Mouse (Mus musculus) heart, embryonic 14.5 days (tissue): Measurements from ENCODE around the gene Olfr740. TPM values are rescaled to one million over a fixed set of nuclear protein-coding genes. Genes with fewer than 3 reads are reported as not detected.

Source experiments
- ATAC-seq: fragments of 200-750 bp; cut with Nextera tagmentation; 2 replicates; pipeline ENCODE4 v1.8.0; 2017; ENCODE audit warnings: low read depth, moderate TSS enrichment; ENCODE audit not compliant: insufficient number of reproducible peaks, insufficient read depth, low FRiP score
- H3K27ac ChIP-seq, 2 experiments: fragments of 200-500 bp in 1 of 2; fragments of 300-500 bp in 1 of 2; sonication (generic) in 1 of 2; replicated peaks in 1 of 2; 2 replicates each; pipeline ENCODE4 v1.5.1; 2012 to 2014; ENCODE audit warnings: low read depth in 2 of 2, low read length in 2 of 2, control low read depth in 1 of 2, mild to moderate bottlenecking in 1 of 2, mixed read lengths in 1 of 2; ENCODE audit not compliant: control insufficient read depth in 1 of 2, insufficient read depth in 1 of 2
- H3K27me3 ChIP-seq: fragments of 300-500 bp; sonication (generic); 2 replicates; pipeline ENCODE4 v1.6.1; 2014; ENCODE audit warnings: mild to moderate bottlenecking, low read length, control low read depth; ENCODE audit not compliant: control insufficient read depth, insufficient read depth
- H3K36me3 ChIP-seq: fragments of 300-500 bp; sonication (generic); 2 replicates; pipeline ENCODE4 v1.6.1; 2014; ENCODE audit warnings: mild to moderate bottlenecking, control low read depth, low read length, mixed read lengths; ENCODE audit not compliant: control insufficient read depth, insufficient read depth
- H3K4me1 ChIP-seq, 2 experiments: fragments of 200-500 bp in 1 of 2; fragments of 300-500 bp in 1 of 2; sonication (generic) in 1 of 2; 2 replicates each; pipeline ENCODE4 v1.6.1; 2012 to 2014; ENCODE audit warnings: low read length in 2 of 2, control low read depth in 1 of 2, mixed read lengths in 1 of 2; ENCODE audit not compliant: control insufficient read depth in 2 of 2, insufficient read depth in 2 of 2
- H3K4me2 ChIP-seq: fragments of 300-500 bp; sonication (generic); 2 replicates; pipeline ENCODE4 v1.6.1; 2014; ENCODE audit warnings: mild to moderate bottlenecking, low read length
- H3K4me3 ChIP-seq, 2 experiments: fragments of 200-500 bp in 1 of 2; fragments of 300-500 bp in 1 of 2; sonication (generic) in 1 of 2; 2 replicates each; pipeline ENCODE4 v1.5.1; 2012 to 2014; ENCODE audit warnings: low read length in 2 of 2, mild to moderate bottlenecking in 2 of 2, control low read depth in 1 of 2, low read depth in 1 of 2, moderate library complexity in 1 of 2; ENCODE audit not compliant: control insufficient read depth in 1 of 2, insufficient read depth in 1 of 2
- H3K9ac ChIP-seq: fragments of 300-500 bp; sonication (generic); 2 replicates; pipeline ENCODE4 v1.6.1; 2014; ENCODE audit warnings: mild to moderate bottlenecking, low read length
- H3K9me3 ChIP-seq: fragments of 300-500 bp; sonication (generic); 2 replicates; pipeline ENCODE4 v1.6.1; 2016; ENCODE audit warnings: low read length, control low read depth; ENCODE audit not compliant: control insufficient read depth
- WGBS: fragments of 180-500 bp; shearing (Covaris S2); extraction: QIAGEN DNeasy Blood & Tissue Kit; methylation state at CpG from one replicate; pipeline ENCODE4 v1.1.7; 2014; 5-methylcytosine and 5-hydroxymethylcytosine counted together
- polyA plus RNA-seq: library from polyadenylated mRNA; unstranded; fragments of >200 nt; fragmentation: Nextera tagmentation; extraction: Ambion mirVana; gene quantifications from 2 replicates; pipeline ENCODE4 v1.2.1, GENCODE M21; 2014

Olfr740 gene
- polyA plus RNA-seq = not detected in 2 replicates

- no peak within 1 kb of the TSS for H3K27ac ChIP-seq
- no peak within 1 kb of the TSS for H3K4me3 ChIP-seq
- H3K27me3 ChIP-seq = no peaks in the 10 kb centered on the region
- WGBS = 73% methylated on average over 3 of the region's 3 CpGs
- no peaks in the 10 kb centered on the region for H3K36me3 ChIP-seq
- no peaks in the 10 kb centered on the region for H3K9me3 ChIP-seq
- no peak within 1 kb of the TSS for H3K4me2 ChIP-seq
- ATAC-seq = no peak
- H3K4me1 ChIP-seq = no peaks in the 10 kb centered on the region
- no peak within 1 kb of the TSS for H3K9ac ChIP-seq
Measured at GRCm38 (mm10) chr14:50445245-50445644, at the start of gene Olfr740. Gene Olfr740 (plus strand): TSS chr14:50445545.

- no peaks in the 10 kb centered on the region for H3K4me1 ChIP-seq
- H3K27me3 ChIP-seq = no peaks in the 10 kb centered on the region
- H3K9me3 ChIP-seq = no peaks in the 10 kb centered on the region
- H3K4me3 ChIP-seq = no peak within 1 kb of the TSS
- ATAC-seq = no peak
- no peak within 1 kb of the TSS for H3K9ac ChIP-seq
- H3K4me2 ChIP-seq = no peak within 1 kb of the TSS
- H3K27ac ChIP-seq = no peak within 1 kb of the TSS
- WGBS = 63% methylated on average over 1 of the region's 1 CpGs
- H3K36me3 ChIP-seq = no peaks in the 10 kb centered on the region
Measured at GRCm38 (mm10) chr14:50407268-50407667, 38.1 kb upstream of the Olfr740 start, which contains the start of gene Olfr738. Gene Olfr738 (plus strand): TSS chr14:50407568.

- no peak for ATAC-seq
- H3K36me3 ChIP-seq = no peaks in the 10 kb centered on the region
- 59% methylated on average over 2 of the region's 2 CpGs for WGBS
- no peaks in the 10 kb centered on the region for H3K4me1 ChIP-seq
- H3K4me3 ChIP-seq = no peak within 1 kb of the TSS
- no peaks in the 10 kb centered on the region for H3K27me3 ChIP-seq
- no peaks in the 10 kb centered on the region for H3K9me3 ChIP-seq
- no peak within 1 kb of the TSS for H3K27ac ChIP-seq
- H3K9ac ChIP-seq = no peak within 1 kb of the TSS
- H3K4me2 ChIP-seq = no peak within 1 kb of the TSS
Measured at GRCm38 (mm10) chr14:50418326-50418725, 27.0 kb upstream of the Olfr740 start, which contains the start of gene Olfr739. Gene Olfr739 (plus strand): TSS chr14:50418626.

- H3K27ac ChIP-seq = no peak within 1 kb of the TSS
Measured at GRCm38 (mm10) chr14:50472438-50472837, 27.1 kb downstream of the Olfr740 start, which contains the start of gene Olfr741. Gene Olfr741 (plus strand): TSS chr14:50472738.

GRCm38 (mm10) chr14:50478406-50478805 is 33.1 kb downstream of the Olfr740 start:
- Histone ChIP-seq H3K9me3 (no peaks in the 10 kb centered on the region), H3K27ac (no peak overlapping the region), H3K4me3 (no peak overlapping the region), H3K27me3 (no peaks in the 10 kb centered on the region), H3K4me2 (no peak overlapping the region), H3K4me1 (no peaks in the 10 kb centered on the region), H3K36me3 (no peaks in the 10 kb centered on the region), H3K9ac (no peak overlapping the region)
- no peak for ATAC-seq
- 55% methylated on average over 2 of the region's 2 CpGs for WGBS

More at GRCm38 (mm10) chr14:50472438-50472837, 27.1 kb downstream of the Olfr740 start, which contains the start of gene Olfr741:
- ATAC-seq = no peak
- no peaks in the 10 kb centered on the region for H3K9me3 ChIP-seq
- H3K9ac ChIP-seq = no peak within 1 kb of the TSS
- H3K4me3 ChIP-seq = no peak within 1 kb of the TSS
- no peak within 1 kb of the TSS for H3K4me2 ChIP-seq
- 59% methylated on average over 2 of the region's 2 CpGs for WGBS
- no peaks in the 10 kb centered on the region for H3K36me3 ChIP-seq
- H3K4me1 ChIP-seq = no peaks in the 10 kb centered on the region
- no peaks in the 10 kb centered on the region for H3K27me3 ChIP-seq

GRCm38 (mm10) chr14:50503300-50503699 is 58.0 kb downstream of the Olfr740 start, which contains the start of gene Olfr742:
Gene Olfr742 (plus strand): TSS chr14:50503600.
- WGBS = 51% methylated on average over 2 of the region's 2 CpGs
- no peak for ATAC-seq
- H3K27ac ChIP-seq = no peak within 1 kb of the TSS

More at GRCm38 (mm10) chr14:50503300-50503699, 58.0 kb downstream of the Olfr740 start, which contains the start of gene Olfr742:
- no peaks in the 10 kb centered on the region for H3K4me1 ChIP-seq
- no peak within 1 kb of the TSS for H3K9ac ChIP-seq
- no peak within 1 kb of the TSS for H3K4me3 ChIP-seq
- no peaks in the 10 kb centered on the region for H3K9me3 ChIP-seq
- no peaks in the 10 kb centered on the region for H3K36me3 ChIP-seq
- H3K4me2 ChIP-seq = no peak within 1 kb of the TSS
- H3K27me3 ChIP-seq = no peaks in the 10 kb centered on the region

Other genes with a start within 250 kb of the Olfr740 start
- not detected in 2 replicates for gene Olfr731, start 203.7 kb upstream of the Olfr740 start, polyA plus RNA-seq
- gene Olfr732, start 161.3 kb upstream of the Olfr740 start, polyA plus RNA-seq = not detected in 2 replicates
- not detected in 2 replicates for gene Olfr733, start 144.0 kb upstream of the Olfr740 start, polyA plus RNA-seq
- not detected in 2 replicates for gene Olfr734, start 118.8 kb upstream of the Olfr740 start, polyA plus RNA-seq
- not detected in 2 replicates for gene Olfr735, start 96.7 kb upstream of the Olfr740 start, polyA plus RNA-seq
- gene Tlr11, start 87.6 kb upstream of the Olfr740 start, polyA plus RNA-seq = not detected in 2 replicates
- gene Olfr736, start 64.4 kb upstream of the Olfr740 start, polyA plus RNA-seq = not detected in 2 replicates
- not detected in 2 replicates for gene Olfr738, start 38.0 kb upstream of the Olfr740 start, polyA plus RNA-seq
- gene Olfr739, start 26.9 kb upstream of the Olfr740 start, polyA plus RNA-seq = not detected in 2 replicates
- not detected in 2 replicates for gene Olfr741, start 27.2 kb downstream of the Olfr740 start, polyA plus RNA-seq
- not detected in 2 replicates for gene Olfr742, start 58.1 kb downstream of the Olfr740 start, polyA plus RNA-seq
- not detected in 2 replicates for gene Olfr743, start 76.3 kb downstream of the Olfr740 start, polyA plus RNA-seq
- gene Olfr744, start 169.3 kb downstream of the Olfr740 start, polyA plus RNA-seq = not detected in 2 replicates
- not detected in 2 replicates for gene Olfr745, start 193.8 kb downstream of the Olfr740 start, polyA plus RNA-seq
- not detected in 2 replicates for gene Olfr746, start 201.5 kb downstream of the Olfr740 start, polyA plus RNA-seq
- gene Olfr747, start 247.7 kb downstream of the Olfr740 start, polyA plus RNA-seq = not detected in 2 replicates